Mouse (Mus musculus): ENCODE data around the gene Hist1h2ad. TPM values are rescaled to one million over a fixed set of nuclear protein-coding genes. Genes with fewer than 3 reads are reported as not detected.
"Not testable (repeated sequence)": the region's sequence is repeated elsewhere in the genome, so short reads cannot be mapped to it uniquely, and the experiment has no call there.

Hist1h2ad gene
- polyA plus RNA-seq, 1 experiment from 2014 or later = 1.1 TPM

DNA sequence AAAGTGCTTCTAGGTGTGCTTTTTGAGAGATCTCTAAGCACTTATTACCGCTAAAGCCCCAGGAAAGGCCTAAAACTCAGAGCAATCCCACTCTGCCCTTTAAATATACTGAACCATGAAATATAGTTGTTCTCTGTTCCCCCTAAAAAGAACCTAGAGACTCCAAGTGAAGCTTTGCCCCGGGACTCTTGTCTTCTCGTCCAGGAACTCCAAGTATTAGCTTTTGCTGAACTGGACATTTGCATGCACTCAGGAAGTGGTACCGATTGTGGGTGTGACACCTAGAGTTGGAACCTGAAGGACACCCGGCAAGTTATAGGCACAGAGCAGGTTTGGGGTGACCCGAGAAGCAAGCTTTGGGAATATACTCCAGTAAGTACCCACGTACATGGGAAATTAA, 17.0 kb downstream of the Hist1h2ad start:
- WGBS = 94% methylated on average over 7 of the region's 7 CpGs

GRCm38 (mm10) chr13:23591886-23592285, 17.7 kb downstream of the Hist1h2ad start:
- H3K27me3 ChIP-seq (ENCODE audit: control insufficient read depth, insufficient read depth, low read length); H3K36me3 ChIP-seq (ENCODE audit: control insufficient read depth, insufficient read depth, low read length); H3K4me3 ChIP-seq (ENCODE audit: low read depth, low read length); ATAC-seq (ENCODE audit: low read depth); H3K9me3 ChIP-seq (ENCODE audit: control insufficient read depth, low read length); H3K4me2 ChIP-seq (ENCODE audit: low read depth, low read length); H3K4me1 ChIP-seq (ENCODE audit: control insufficient read depth, insufficient read depth, low read length); H3K27ac ChIP-seq (ENCODE audit: low read depth, low read length); H3K9ac ChIP-seq (replicated peaks; ENCODE audit: low read depth, low read length): not testable (repeated sequence)
- 84% methylated on average over 7 of the region's 7 CpGs for WGBS

More for the DNA sequence above, 17.0 kb downstream of the Hist1h2ad start:
- H3K9ac ChIP-seq (replicated peaks; ENCODE audit: low read depth, low read length) = no peak overlapping the region
- H3K36me3 ChIP-seq (ENCODE audit: control insufficient read depth, insufficient read depth, low read length) = no peaks in the 10 kb centered on the region
- H3K9me3 ChIP-seq (ENCODE audit: control insufficient read depth, low read length) = no peaks in the 10 kb centered on the region
- ATAC-seq (ENCODE audit: low read depth) = no peak
- no peak overlapping the region for H3K4me2 ChIP-seq (ENCODE audit: low read depth, low read length)
- H3K4me1 ChIP-seq (ENCODE audit: control insufficient read depth, insufficient read depth, low read length) = peaks cover 7% of the 10 kb centered on the region
- no peak overlapping the region for H3K4me3 ChIP-seq (ENCODE audit: low read depth, low read length)
- no peaks in the 10 kb centered on the region for H3K27me3 ChIP-seq (ENCODE audit: control insufficient read depth, insufficient read depth, low read length)
- H3K27ac ChIP-seq (ENCODE audit: low read depth, low read length) = no peak overlapping the region

- Histone ChIP-seq H3K36me3 (ENCODE audit: control insufficient read depth, insufficient read depth, low read length) (no peaks in the 10 kb centered on the region), H3K27ac (ENCODE audit: low read depth, low read length) (no peak overlapping the region), H3K4me1 (ENCODE audit: control insufficient read depth, insufficient read depth, low read length) (no peaks in the 10 kb centered on the region), H3K9ac (replicated peaks; ENCODE audit: low read depth, low read length) (no peak overlapping the region), H3K4me3 (ENCODE audit: low read depth, low read length) (no peak overlapping the region), H3K4me2 (ENCODE audit: low read depth, low read length) (no peak overlapping the region), H3K27me3 (ENCODE audit: control insufficient read depth, insufficient read depth, low read length) (no peaks in the 10 kb centered on the region), H3K9me3 (ENCODE audit: control insufficient read depth, low read length) (no peaks in the 10 kb centered on the region)
- 93% methylated on average over 7 of the region's 7 CpGs for WGBS
- ATAC-seq (ENCODE audit: low read depth) = no peak
Observed at GRCm38 (mm10) chr13:23592614-23593013, 18.4 kb downstream of the Hist1h2ad start.

DNA sequence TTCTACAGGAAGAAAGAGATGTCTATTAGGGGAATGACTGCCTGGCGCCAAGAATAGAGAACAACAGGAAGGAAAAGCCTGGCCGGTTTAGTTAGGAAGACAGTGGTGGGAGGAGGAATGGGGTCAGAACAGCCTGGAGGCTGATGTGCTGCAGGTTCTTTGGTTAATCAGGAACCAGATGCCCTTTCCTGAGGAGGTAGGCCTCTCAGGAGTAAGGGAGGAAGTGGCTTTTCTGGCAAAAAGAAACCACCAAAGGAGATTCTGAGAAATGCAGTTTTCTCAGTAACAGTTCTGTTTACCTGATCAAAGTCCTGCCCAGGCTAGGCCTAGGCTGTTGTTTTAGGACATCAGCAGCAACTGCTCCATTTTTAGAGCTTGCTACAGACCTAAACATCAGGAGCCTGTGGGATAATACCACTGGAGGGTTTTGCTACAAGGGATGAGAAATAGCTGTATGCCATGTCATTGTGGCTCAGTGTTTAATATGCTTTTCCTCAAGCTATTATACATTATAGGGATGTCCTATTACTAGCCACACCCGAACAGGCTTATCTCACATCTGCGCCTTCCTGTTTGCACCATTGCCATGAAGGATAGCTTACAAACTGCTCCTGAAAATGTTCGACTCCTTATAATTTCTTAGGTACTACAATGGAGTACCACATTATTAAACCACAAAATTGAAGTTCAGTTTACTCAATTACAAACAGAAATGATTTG, 19.0 kb downstream of the Hist1h2ad start:
- Histone ChIP-seq H3K9ac (replicated peaks; ENCODE audit: low read depth, low read length) (no peak overlapping the region), H3K27ac (ENCODE audit: low read depth, low read length) (no peak overlapping the region), H3K4me2 (ENCODE audit: low read depth, low read length) (no peak overlapping the region), H3K4me3 (ENCODE audit: low read depth, low read length) (no peak overlapping the region), H3K9me3 (ENCODE audit: control insufficient read depth, low read length) (no peaks in the 10 kb centered on the region), H3K36me3 (ENCODE audit: control insufficient read depth, insufficient read depth, low read length) (no peaks in the 10 kb centered on the region), H3K27me3 (ENCODE audit: control insufficient read depth, insufficient read depth, low read length) (no peaks in the 10 kb centered on the region), H3K4me1 (ENCODE audit: control insufficient read depth, insufficient read depth, low read length) (no peaks in the 10 kb centered on the region)
- no peak for ATAC-seq (ENCODE audit: low read depth)
- WGBS = 87% methylated on average over 5 of the region's 5 CpGs

GRCm38 (mm10) chr13:23595185-23595584, 21.0 kb downstream of the Hist1h2ad start:
- WGBS = 86% methylated on average over 2 of the region's 2 CpGs
- H3K9me3 ChIP-seq (ENCODE audit: control insufficient read depth, low read length) = no peaks in the 10 kb centered on the region
- H3K4me1 ChIP-seq (ENCODE audit: control insufficient read depth, insufficient read depth, low read length) = no peaks in the 10 kb centered on the region
- no peak overlapping the region for H3K27ac ChIP-seq (ENCODE audit: low read depth, low read length)
- no peak for ATAC-seq (ENCODE audit: low read depth)
- H3K27me3 ChIP-seq (ENCODE audit: control insufficient read depth, insufficient read depth, low read length) = no peaks in the 10 kb centered on the region
- H3K36me3 ChIP-seq (ENCODE audit: control insufficient read depth, insufficient read depth, low read length) = no peaks in the 10 kb centered on the region
- no peak overlapping the region for H3K9ac ChIP-seq (replicated peaks; ENCODE audit: low read depth, low read length)
- no peak overlapping the region for H3K4me3 ChIP-seq (ENCODE audit: low read depth, low read length)
- no peak overlapping the region for H3K4me2 ChIP-seq (ENCODE audit: low read depth, low read length)

GRCm38 (mm10) chr13:23595622-23596372, 21.6 kb downstream of the Hist1h2ad start:
- no peak overlapping the region for H3K27ac ChIP-seq (ENCODE audit: low read depth, low read length)
- no peak for ATAC-seq (ENCODE audit: low read depth)
- H3K4me3 ChIP-seq (ENCODE audit: low read depth, low read length) = no peak overlapping the region
- no peak overlapping the region for H3K4me2 ChIP-seq (ENCODE audit: low read depth, low read length)
- no peaks in the 10 kb centered on the region for H3K9me3 ChIP-seq (ENCODE audit: control insufficient read depth, low read length)
- WGBS = 87% methylated on average over 7 of the region's 7 CpGs
- no peaks in the 10 kb centered on the region for H3K36me3 ChIP-seq (ENCODE audit: control insufficient read depth, insufficient read depth, low read length)
- no peaks in the 10 kb centered on the region for H3K27me3 ChIP-seq (ENCODE audit: control insufficient read depth, insufficient read depth, low read length)
- no peaks in the 10 kb centered on the region for H3K4me1 ChIP-seq (ENCODE audit: control insufficient read depth, insufficient read depth, low read length)
- no peak overlapping the region for H3K9ac ChIP-seq (replicated peaks; ENCODE audit: low read depth, low read length)

DNA sequence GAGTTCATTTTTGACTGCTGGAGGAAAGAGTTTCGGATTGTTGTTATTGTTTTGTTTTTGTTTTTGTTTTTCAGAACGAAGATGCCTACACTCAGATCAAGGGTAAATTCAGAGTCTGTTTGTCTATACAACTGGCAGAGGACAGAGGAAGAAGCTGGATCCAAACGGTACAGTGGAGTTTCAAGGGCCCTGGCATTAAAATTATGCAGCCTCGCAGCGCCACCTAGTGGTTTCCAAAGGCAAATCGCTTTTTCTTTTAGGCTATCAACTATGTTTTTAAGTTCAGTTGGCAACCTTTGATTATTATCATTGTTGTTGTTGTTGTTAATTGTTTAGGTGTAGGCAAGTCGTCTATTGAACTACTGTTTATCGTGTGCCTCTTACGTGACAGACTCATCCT, 23.8 kb downstream of the Hist1h2ad start:
- Histone ChIP-seq H3K36me3 (ENCODE audit: control insufficient read depth, insufficient read depth, low read length) (no peaks in the 10 kb centered on the region), H3K27ac (ENCODE audit: low read depth, low read length) (no peak overlapping the region), H3K4me3 (ENCODE audit: low read depth, low read length) (no peak overlapping the region), H3K27me3 (ENCODE audit: control insufficient read depth, insufficient read depth, low read length) (no peaks in the 10 kb centered on the region), H3K9ac (replicated peaks; ENCODE audit: low read depth, low read length) (no peak overlapping the region), H3K9me3 (ENCODE audit: control insufficient read depth, low read length) (no peaks in the 10 kb centered on the region), H3K4me2 (ENCODE audit: low read depth, low read length) (no peak overlapping the region), H3K4me1 (ENCODE audit: control insufficient read depth, insufficient read depth, low read length) (no peaks in the 10 kb centered on the region)
- 10% methylated on average over 9 of the region's 9 CpGs for WGBS
- ATAC-seq (ENCODE audit: low read depth) = peak; percentile 71; the same call in 1 of the 2 replicates

DNA sequence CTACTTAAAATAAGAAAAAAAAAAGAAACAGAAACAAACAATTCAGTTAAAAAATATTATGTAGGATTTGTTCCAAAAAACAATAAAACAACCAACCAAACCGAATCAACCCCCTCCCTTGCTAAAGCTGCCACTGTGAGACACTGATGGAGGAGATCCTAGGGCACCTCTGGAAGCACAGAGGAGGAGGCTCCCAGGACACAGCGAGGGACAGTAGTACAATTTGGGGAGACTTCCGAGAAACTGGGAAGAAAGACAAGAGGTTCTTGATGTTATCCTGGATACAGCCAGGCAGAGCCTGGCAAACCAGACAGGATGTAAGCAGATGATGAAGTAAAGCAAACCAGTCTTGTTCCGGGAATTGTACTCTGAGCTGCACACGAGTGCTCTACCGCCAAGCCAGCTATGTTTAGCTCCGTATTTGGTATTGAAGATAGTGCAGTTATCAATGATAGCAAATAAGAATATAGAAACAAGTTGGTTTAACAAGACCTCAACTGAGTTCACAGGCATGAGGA, 29.1 kb downstream of the Hist1h2ad start:
- no peak for ATAC-seq (ENCODE audit: low read depth)
- Histone ChIP-seq H3K27ac (ENCODE audit: low read depth, low read length) (no peak overlapping the region), H3K36me3 (ENCODE audit: control insufficient read depth, insufficient read depth, low read length) (no peaks in the 10 kb centered on the region), H3K27me3 (ENCODE audit: control insufficient read depth, insufficient read depth, low read length) (no peaks in the 10 kb centered on the region), H3K4me3 (ENCODE audit: low read depth, low read length) (no peak overlapping the region), H3K9me3 (ENCODE audit: control insufficient read depth, low read length) (no peaks in the 10 kb centered on the region), H3K4me2 (ENCODE audit: low read depth, low read length) (no peak overlapping the region), H3K9ac (replicated peaks; ENCODE audit: low read depth, low read length) (no peak overlapping the region), H3K4me1 (ENCODE audit: control insufficient read depth, insufficient read depth, low read length) (no peaks in the 10 kb centered on the region)
- 88% methylated on average over 7 of the region's 7 CpGs for WGBS

DNA sequence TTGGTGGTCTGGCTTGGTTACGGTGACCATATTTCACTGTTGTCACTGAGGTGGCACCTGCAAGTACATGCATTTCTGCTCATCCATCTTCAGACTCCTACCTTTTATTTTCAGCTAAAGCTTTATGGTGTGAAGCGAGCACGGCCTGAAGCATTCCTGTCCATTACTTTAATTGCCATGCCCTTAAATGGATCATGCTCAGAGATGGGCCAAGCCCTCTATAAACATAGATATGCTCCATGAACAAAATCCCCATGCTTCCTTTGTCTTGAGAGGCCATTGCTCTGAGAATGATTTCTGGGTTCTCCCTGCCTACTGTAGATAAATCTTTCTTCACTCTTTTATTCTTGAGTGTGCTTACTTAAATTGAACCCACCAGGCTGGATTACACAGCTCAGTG, 30.3 kb downstream of the Hist1h2ad start:
- WGBS = 98% methylated on average over 3 of the region's 3 CpGs
- Histone ChIP-seq H3K4me3 (ENCODE audit: low read depth, low read length) (no peak overlapping the region), H3K27me3 (ENCODE audit: control insufficient read depth, insufficient read depth, low read length) (no peaks in the 10 kb centered on the region), H3K4me1 (ENCODE audit: control insufficient read depth, insufficient read depth, low read length) (no peaks in the 10 kb centered on the region), H3K9ac (replicated peaks; ENCODE audit: low read depth, low read length) (no peak overlapping the region), H3K27ac (ENCODE audit: low read depth, low read length) (no peak overlapping the region), H3K9me3 (ENCODE audit: control insufficient read depth, low read length) (no peaks in the 10 kb centered on the region), H3K36me3 (ENCODE audit: control insufficient read depth, insufficient read depth, low read length) (no peaks in the 10 kb centered on the region), H3K4me2 (ENCODE audit: low read depth, low read length) (no peak overlapping the region)
- no peak for ATAC-seq (ENCODE audit: low read depth)
